Mouse (Mus musculus): ENCODE results near the gene Igf1r. TPM values are rescaled to one million over a fixed set of nuclear protein-coding genes. Genes with fewer than 3 reads are reported as not detected.

Gene Igf1r
- polyA plus RNA-seq, 1 experiment, result 2.7 TPM

DNA sequence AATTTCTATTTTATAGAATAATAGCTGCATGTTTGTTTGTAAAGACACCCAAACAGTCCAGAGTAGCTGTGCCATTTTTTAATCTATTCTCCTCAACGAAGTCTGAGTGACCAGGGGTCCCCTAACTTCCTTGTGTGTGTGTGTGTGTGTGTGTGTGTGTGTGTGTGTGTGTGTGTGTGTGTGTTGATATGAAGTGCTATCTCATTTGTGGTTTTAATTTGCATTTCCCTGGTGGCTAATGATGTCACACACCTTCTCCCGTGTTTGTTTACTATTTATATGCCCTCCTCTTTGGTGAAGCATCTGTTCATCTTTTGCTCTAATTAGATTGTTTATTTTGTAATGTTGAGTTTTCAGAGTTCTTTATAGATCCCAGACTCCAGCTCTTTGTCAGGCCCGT is 117.4 kb downstream of the Igf1r start:
- no peaks in the 10 kb centered on the region for H3K27me3 ChIP-seq (ENCODE audit: control insufficient read depth, insufficient read depth, low read length)
- no peak for DNase-seq (ENCODE audit: low read depth in 1 of 2, low spot score in 2 of 2)
- H3K27ac ChIP-seq (ENCODE audit: insufficient read depth, low read length), result no peak overlapping the region
- H3K4me3 ChIP-seq (ENCODE audit: extremely low read depth, insufficient read depth, insufficient read length), result no peak overlapping the region
- no peaks in the 10 kb centered on the region for H3K36me3 ChIP-seq (ENCODE audit: control insufficient read depth, insufficient read depth, low read length)
- TF ChIP-seq CTCF (IDR thresholded peaks at IDR 0.05; ENCODE audit: extremely low read depth, insufficient read depth, insufficient read length, insufficient replicate concordance) (no peak), POLR2A (IDR thresholded peaks at IDR 0.05; ENCODE audit: low read depth, low read length) (no peak)
- 22% methylated on average over 3 of the region's 3 CpGs for WGBS
- H3K4me1 ChIP-seq (ENCODE audit: control insufficient read depth, insufficient read depth, insufficient read length), result no peaks in the 10 kb centered on the region

DNA sequence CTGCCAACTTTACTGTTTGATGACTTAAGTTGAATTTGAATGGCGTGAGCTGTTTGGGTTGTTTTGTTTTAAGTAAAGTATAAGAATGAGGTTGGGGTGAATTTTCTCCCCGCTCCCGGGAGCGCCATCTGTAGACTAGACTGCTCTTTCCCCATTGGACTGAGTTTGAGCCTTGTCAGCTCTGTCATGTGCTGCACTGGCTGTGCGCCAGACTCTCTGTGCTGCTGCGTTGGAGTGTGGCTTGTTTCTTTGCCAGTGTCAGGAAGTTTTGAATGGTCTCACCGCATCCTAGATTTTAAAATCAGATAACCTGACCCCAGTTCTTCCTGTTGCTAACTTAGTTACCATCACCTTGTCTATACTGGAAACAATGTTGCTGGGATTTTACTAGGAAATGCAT is 118.0 kb downstream of the Igf1r start:
- Histone ChIP-seq H3K4me3 (ENCODE audit: extremely low read depth, insufficient read depth, insufficient read length) (no peak overlapping the region), H3K36me3 (ENCODE audit: control insufficient read depth, insufficient read depth, low read length) (no peaks in the 10 kb centered on the region), H3K27me3 (ENCODE audit: control insufficient read depth, insufficient read depth, low read length) (no peaks in the 10 kb centered on the region), H3K27ac (ENCODE audit: insufficient read depth, low read length) (no peak overlapping the region), H3K4me1 (ENCODE audit: control insufficient read depth, insufficient read depth, insufficient read length) (no peaks in the 10 kb centered on the region)
- WGBS, result 8% methylated on average over 7 of the region's 7 CpGs
- DNase-seq (ENCODE audit: low read depth in 1 of 2, low spot score in 2 of 2), result peak; percentile 20 to 47
- no peak for TF ChIP-seq POLR2A (IDR thresholded peaks at IDR 0.05; ENCODE audit: low read depth, low read length)
- no peak for TF ChIP-seq CTCF (IDR thresholded peaks at IDR 0.05; ENCODE audit: extremely low read depth, insufficient read depth, insufficient read length, insufficient replicate concordance)

DNA sequence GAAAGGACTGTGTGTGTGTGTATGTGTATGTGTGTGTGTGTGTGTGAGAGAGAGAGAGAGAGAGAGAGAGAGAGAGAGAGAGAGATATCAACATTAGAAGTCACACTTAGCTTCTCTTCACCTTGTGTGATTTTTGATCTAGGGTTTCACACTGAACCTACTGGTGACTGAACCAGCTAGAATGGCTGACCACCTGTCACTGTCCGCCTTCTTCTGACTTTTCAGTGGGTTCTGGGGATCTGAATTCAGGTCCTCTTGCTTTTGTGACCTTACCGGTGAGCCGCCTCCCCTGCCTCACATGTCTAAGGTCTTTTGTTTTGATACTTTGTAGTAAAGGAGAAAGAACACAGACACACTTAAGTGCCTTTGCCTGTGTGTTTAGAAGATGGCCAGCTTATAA is 118.4 kb downstream of the Igf1r start:
- WGBS, result 83% methylated on average over 3 of the region's 3 CpGs
- no peaks in the 10 kb centered on the region for H3K4me1 ChIP-seq (ENCODE audit: control insufficient read depth, insufficient read depth, insufficient read length)
- no peak overlapping the region for H3K27ac ChIP-seq (ENCODE audit: insufficient read depth, low read length)

DNA sequence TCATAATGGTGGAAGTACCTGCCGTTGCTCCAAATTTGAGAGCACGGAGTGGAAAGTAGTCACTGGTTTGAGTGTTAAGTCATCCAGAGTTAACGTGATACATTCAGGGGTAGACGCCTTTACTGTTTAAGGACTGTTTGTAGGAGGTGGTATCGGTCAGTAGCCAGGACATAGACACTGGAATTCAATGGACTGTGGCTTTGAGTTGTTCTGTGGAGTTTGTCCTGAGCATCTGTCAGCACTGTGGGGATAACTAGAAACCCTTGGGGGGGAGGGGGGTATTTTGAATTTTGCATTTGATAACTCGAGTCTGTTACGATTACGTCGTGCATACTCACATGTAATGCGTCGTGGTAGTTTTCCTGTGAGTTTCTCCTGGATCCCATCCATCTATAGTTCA is 119.1 kb downstream of the Igf1r start:
- H3K27ac ChIP-seq (ENCODE audit: insufficient read depth, low read length), result no peak overlapping the region
- no peak for TF ChIP-seq POLR2A (IDR thresholded peaks at IDR 0.05; ENCODE audit: low read depth, low read length)
- TF ChIP-seq CTCF (IDR thresholded peaks at IDR 0.05; ENCODE audit: extremely low read depth, insufficient read depth, insufficient read length, insufficient replicate concordance), result no peak
- no peaks in the 10 kb centered on the region for H3K27me3 ChIP-seq (ENCODE audit: control insufficient read depth, insufficient read depth, low read length)
- H3K36me3 ChIP-seq (ENCODE audit: control insufficient read depth, insufficient read depth, low read length), result no peaks in the 10 kb centered on the region
- no peak overlapping the region for H3K4me3 ChIP-seq (ENCODE audit: extremely low read depth, insufficient read depth, insufficient read length)
- 94% methylated on average over 11 of the region's 11 CpGs for whole genome bisulfite sequencing
- no peak for DNase-seq (ENCODE audit: low read depth in 1 of 2, low spot score in 2 of 2)
- H3K4me1 ChIP-seq (ENCODE audit: control insufficient read depth, insufficient read depth, insufficient read length), result no peaks in the 10 kb centered on the region

More for the DNA sequence above, 118.4 kb downstream of the Igf1r start:
- TF ChIP-seq POLR2A (IDR thresholded peaks at IDR 0.05; ENCODE audit: low read depth, low read length), result no peak
- no peak for TF ChIP-seq CTCF (IDR thresholded peaks at IDR 0.05; ENCODE audit: extremely low read depth, insufficient read depth, insufficient read length, insufficient replicate concordance)
- Histone ChIP-seq H3K36me3 (ENCODE audit: control insufficient read depth, insufficient read depth, low read length) (no peaks in the 10 kb centered on the region), H3K27me3 (ENCODE audit: control insufficient read depth, insufficient read depth, low read length) (no peaks in the 10 kb centered on the region), H3K4me3 (ENCODE audit: extremely low read depth, insufficient read depth, insufficient read length) (no peak overlapping the region)
- no peak for DNase-seq (ENCODE audit: low read depth in 1 of 2, low spot score in 2 of 2)

DNA sequence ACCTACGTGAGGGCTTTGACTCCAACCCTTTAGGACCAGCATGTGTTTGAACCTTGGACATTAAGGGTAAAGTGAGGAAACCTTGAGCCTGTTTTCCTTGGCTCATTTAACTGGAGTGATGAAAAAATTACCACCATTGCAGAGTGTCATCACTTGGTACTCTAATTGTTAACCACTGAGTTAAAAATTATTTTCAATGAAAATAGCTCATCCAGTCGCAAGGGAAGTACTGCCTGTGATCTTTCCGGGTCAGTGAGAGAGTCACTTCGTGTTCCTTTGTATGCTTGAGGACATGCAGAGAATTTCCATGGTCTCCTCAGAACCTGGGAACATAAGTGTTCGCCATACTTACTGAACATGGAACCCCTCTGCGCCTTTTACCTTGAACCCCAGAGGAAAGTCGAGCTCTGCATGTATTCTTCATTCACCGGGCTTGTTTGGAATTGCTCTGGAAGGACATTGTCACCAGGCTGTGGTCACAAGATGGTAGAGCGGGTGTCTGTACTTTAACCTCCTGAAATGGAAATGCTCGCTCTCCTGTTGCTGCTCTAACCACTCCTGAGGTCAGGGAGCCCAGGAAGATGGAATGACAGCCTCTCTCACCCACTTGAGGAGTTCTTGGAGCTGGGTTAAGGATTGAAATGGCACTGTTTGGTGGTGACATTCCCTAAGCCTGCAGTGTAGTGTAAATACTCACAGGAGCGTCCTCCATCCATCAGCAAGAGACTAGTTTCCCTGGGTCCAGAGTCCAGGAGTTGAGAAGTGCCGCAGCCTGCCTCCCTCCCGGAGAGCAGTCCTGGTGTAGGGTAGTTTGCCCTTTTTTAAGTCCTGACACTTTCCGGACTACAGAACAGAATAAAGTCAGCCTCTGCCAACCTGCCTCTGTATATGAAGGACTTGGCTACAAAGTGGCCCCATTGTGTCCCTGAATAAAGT is 120.2 kb downstream of the Igf1r start:
- H3K4me1 ChIP-seq (ENCODE audit: control insufficient read depth, insufficient read depth, insufficient read length), result no peaks in the 10 kb centered on the region
- no peak for TF ChIP-seq CTCF (IDR thresholded peaks at IDR 0.05; ENCODE audit: extremely low read depth, insufficient read depth, insufficient read length, insufficient replicate concordance)
- TF ChIP-seq POLR2A (IDR thresholded peaks at IDR 0.05; ENCODE audit: low read depth, low read length), result no peak
- no peaks in the 10 kb centered on the region for H3K27me3 ChIP-seq (ENCODE audit: control insufficient read depth, insufficient read depth, low read length)
- H3K36me3 ChIP-seq (ENCODE audit: control insufficient read depth, insufficient read depth, low read length), result no peaks in the 10 kb centered on the region
- 94% methylated on average over 14 of the region's 14 CpGs for WGBS
- no peak for DNase-seq (ENCODE audit: low read depth in 1 of 2, low spot score in 2 of 2)
- no peak overlapping the region for H3K27ac ChIP-seq (ENCODE audit: insufficient read depth, low read length)
- H3K4me3 ChIP-seq (ENCODE audit: extremely low read depth, insufficient read depth, insufficient read length), result no peak overlapping the region

DNA sequence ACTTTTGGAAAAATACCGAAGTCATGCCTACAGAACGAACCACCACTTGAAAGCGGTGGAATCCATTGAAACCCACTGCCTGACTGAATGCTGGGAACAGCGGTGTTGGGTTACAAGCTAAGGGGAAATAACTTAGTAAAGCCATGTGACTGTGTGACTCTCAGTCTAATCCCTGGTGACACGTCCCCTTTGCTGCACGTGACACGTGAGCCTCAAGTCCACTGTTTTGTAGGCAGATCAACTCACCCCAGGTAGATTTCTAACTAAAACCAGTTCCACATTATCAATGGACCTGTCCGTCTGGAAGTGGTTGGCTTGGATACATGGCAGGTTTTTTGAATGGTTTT is 120.8 kb downstream of the Igf1r start:
- H3K4me3 ChIP-seq (ENCODE audit: extremely low read depth, insufficient read depth, insufficient read length), result no peak overlapping the region
- H3K4me1 ChIP-seq (ENCODE audit: control insufficient read depth, insufficient read depth, insufficient read length), result no peaks in the 10 kb centered on the region
- H3K36me3 ChIP-seq (ENCODE audit: control insufficient read depth, insufficient read depth, low read length), result no peaks in the 10 kb centered on the region
- 59% methylated on average over 8 of the region's 8 CpGs for WGBS
- no peaks in the 10 kb centered on the region for H3K27me3 ChIP-seq (ENCODE audit: control insufficient read depth, insufficient read depth, low read length)
- H3K27ac ChIP-seq (ENCODE audit: insufficient read depth, low read length), result no peak overlapping the region
- TF ChIP-seq CTCF (IDR thresholded peaks at IDR 0.05; ENCODE audit: extremely low read depth, insufficient read depth, insufficient read length, insufficient replicate concordance) (no peak), POLR2A (IDR thresholded peaks at IDR 0.05; ENCODE audit: low read depth, low read length) (no peak)
- DNase-seq (ENCODE audit: low read depth in 1 of 2, low spot score in 2 of 2), result no peak

DNA sequence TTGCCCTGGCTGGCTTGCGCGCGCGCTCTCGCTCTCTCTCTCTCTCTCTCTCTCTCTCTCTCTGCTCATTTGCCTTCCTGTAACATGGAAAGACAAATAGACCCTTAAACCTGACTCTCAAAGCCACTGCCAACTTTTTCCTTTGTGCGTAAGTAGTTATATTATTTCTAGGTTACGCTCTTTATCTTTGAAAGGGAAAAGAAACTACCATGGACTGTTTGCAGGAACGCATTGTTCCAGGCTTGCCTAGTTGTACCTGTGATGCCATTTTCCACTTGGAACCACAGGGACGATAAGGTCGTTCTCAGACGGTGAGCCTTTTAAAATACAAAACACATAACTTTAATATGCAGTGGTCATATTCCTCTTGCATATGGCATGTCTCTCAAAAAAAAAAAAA is 122.1 kb downstream of the Igf1r start:
- no peak for TF ChIP-seq POLR2A (IDR thresholded peaks at IDR 0.05; ENCODE audit: low read depth, low read length)
- no peak for TF ChIP-seq CTCF (IDR thresholded peaks at IDR 0.05; ENCODE audit: extremely low read depth, insufficient read depth, insufficient read length, insufficient replicate concordance)
- Histone ChIP-seq H3K36me3 (ENCODE audit: control insufficient read depth, insufficient read depth, low read length) (no peaks in the 10 kb centered on the region), H3K27me3 (ENCODE audit: control insufficient read depth, insufficient read depth, low read length) (no peaks in the 10 kb centered on the region), H3K27ac (ENCODE audit: insufficient read depth, low read length) (no peak overlapping the region), H3K4me3 (ENCODE audit: extremely low read depth, insufficient read depth, insufficient read length) (no peak overlapping the region), H3K4me1 (ENCODE audit: control insufficient read depth, insufficient read depth, insufficient read length) (no peaks in the 10 kb centered on the region)
- DNase-seq (ENCODE audit: low read depth in 1 of 2, low spot score in 2 of 2), result no peak
- 95% methylated on average over 11 of the region's 11 CpGs for WGBS

All from spleen, adult 2 months (tissue).